Mouse (Mus musculus): Measurements from ENCODE around the gene Tomm22. TPM values are rescaled to one million over a fixed set of nuclear protein-coding genes. Genes with fewer than 3 reads are reported as not detected.

The Tomm22 gene
- polyA plus RNA-seq, 1 experiment = 361 TPM

- TF ChIP-seq POLR2A (IDR thresholded peaks at IDR 0.05; ENCODE audit: control insufficient read depth, low read depth, low read length) = no peak
- TF ChIP-seq CTCF (IDR thresholded peaks at IDR 0.05; ENCODE audit: control insufficient read depth, insufficient read depth, insufficient replicate concordance, low read depth, low read length) = no peak
- Histone ChIP-seq H3K4me1 (ENCODE audit: control insufficient read depth, insufficient read depth, low read length) (no peaks in the 10 kb centered on the region), H3K4me3 (ENCODE audit: control insufficient read depth, low read depth, low read length) (no peak overlapping the region), H3K36me3 (ENCODE audit: control insufficient read depth, insufficient read depth, low read length) (peaks cover 2% of the 10 kb centered on the region; the same call in 1 of the 2 replicates), H3K27ac (ENCODE audit: control insufficient read depth, insufficient read depth, low read depth, low read length) (no peak overlapping the region), H3K27me3 (ENCODE audit: control insufficient read depth, insufficient read depth, low read length) (no peaks in the 10 kb centered on the region)
These were observed 36.0 kb downstream of the Tomm22 start for GRCm38 (mm10) chr15:79706603-79707214.

GRCm38 (mm10) chr15:79708229-79708822 lies 37.7 kb downstream of the Tomm22 start:
- TF ChIP-seq CTCF (IDR thresholded peaks at IDR 0.05; ENCODE audit: control insufficient read depth, insufficient read depth, insufficient replicate concordance, low read depth, low read length) (no peak), POLR2A (IDR thresholded peaks at IDR 0.05; ENCODE audit: control insufficient read depth, low read depth, low read length) (no peak)
- H3K27ac ChIP-seq (ENCODE audit: control insufficient read depth, insufficient read depth, low read depth, low read length) = no peak overlapping the region
- H3K36me3 ChIP-seq (ENCODE audit: control insufficient read depth, insufficient read depth, low read length) = peaks cover 2% of the 10 kb centered on the region; the same call in 1 of the 2 replicates
- H3K4me1 ChIP-seq (ENCODE audit: control insufficient read depth, insufficient read depth, low read length) = no peaks in the 10 kb centered on the region
- no peaks in the 10 kb centered on the region for H3K27me3 ChIP-seq (ENCODE audit: control insufficient read depth, insufficient read depth, low read length)
- H3K4me3 ChIP-seq (ENCODE audit: control insufficient read depth, low read depth, low read length) = no peak overlapping the region

- no peaks in the 10 kb centered on the region for H3K27me3 ChIP-seq (ENCODE audit: control insufficient read depth, insufficient read depth, low read length)
- H3K4me3 ChIP-seq (ENCODE audit: control insufficient read depth, low read depth, low read length) = no peak overlapping the region
- TF ChIP-seq POLR2A (IDR thresholded peaks at IDR 0.05; ENCODE audit: control insufficient read depth, low read depth, low read length) (no peak), CTCF (IDR thresholded peaks at IDR 0.05; ENCODE audit: control insufficient read depth, insufficient read depth, insufficient replicate concordance, low read depth, low read length) (no peak)
- H3K27ac ChIP-seq (ENCODE audit: control insufficient read depth, insufficient read depth, low read depth, low read length) = no peak overlapping the region
- H3K4me1 ChIP-seq (ENCODE audit: control insufficient read depth, insufficient read depth, low read length) = no peaks in the 10 kb centered on the region
- H3K36me3 ChIP-seq (ENCODE audit: control insufficient read depth, insufficient read depth, low read length) = peaks cover 3% of the 10 kb centered on the region
These were observed 45.0 kb downstream of the Tomm22 start for GRCm38 (mm10) chr15:79715646-79716045.

GRCm38 (mm10) chr15:79716710-79717109 lies 46.0 kb downstream of the Tomm22 start:
- TF ChIP-seq CTCF (IDR thresholded peaks at IDR 0.05; ENCODE audit: control insufficient read depth, insufficient read depth, insufficient replicate concordance, low read depth, low read length) (no peak), POLR2A (IDR thresholded peaks at IDR 0.05; ENCODE audit: control insufficient read depth, low read depth, low read length) (no peak)
- peaks cover 3% of the 10 kb centered on the region for H3K36me3 ChIP-seq (ENCODE audit: control insufficient read depth, insufficient read depth, low read length)
- no peaks in the 10 kb centered on the region for H3K4me1 ChIP-seq (ENCODE audit: control insufficient read depth, insufficient read depth, low read length)
- no peaks in the 10 kb centered on the region for H3K27me3 ChIP-seq (ENCODE audit: control insufficient read depth, insufficient read depth, low read length)
- H3K4me3 ChIP-seq (ENCODE audit: control insufficient read depth, low read depth, low read length) = no peak overlapping the region
- no peak overlapping the region for H3K27ac ChIP-seq (ENCODE audit: control insufficient read depth, insufficient read depth, low read depth, low read length)

DNA sequence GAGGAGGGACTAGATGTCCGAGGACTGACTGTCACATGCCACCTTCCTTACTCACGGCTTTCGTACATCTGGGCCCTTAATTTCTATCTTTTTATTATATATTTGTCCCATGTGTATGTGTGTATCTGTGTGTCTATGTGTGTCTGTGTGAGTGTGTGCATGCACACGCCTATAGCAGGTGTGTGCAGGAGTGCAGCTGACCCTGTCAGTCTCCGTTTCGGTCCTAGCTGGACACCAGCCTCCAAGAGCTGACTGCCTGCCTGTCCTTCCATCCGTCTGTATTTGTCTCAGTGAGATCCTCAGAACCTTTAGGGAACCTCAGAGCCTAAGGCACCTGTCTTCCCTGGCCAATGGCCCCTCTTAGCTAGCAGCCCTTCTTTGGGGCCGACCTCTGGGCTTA lies 49.6 kb downstream of the Tomm22 start:
- H3K27ac ChIP-seq (ENCODE audit: control insufficient read depth, insufficient read depth, low read depth, low read length) = no peak overlapping the region
- no peaks in the 10 kb centered on the region for H3K4me1 ChIP-seq (ENCODE audit: control insufficient read depth, insufficient read depth, low read length)
- no peaks in the 10 kb centered on the region for H3K27me3 ChIP-seq (ENCODE audit: control insufficient read depth, insufficient read depth, low read length)
- no peak overlapping the region for H3K4me3 ChIP-seq (ENCODE audit: control insufficient read depth, low read depth, low read length)
- 0 out of 2 replicates have a peak, but pooled peaks cover 1% of the 10 kb centered on the region for H3K36me3 ChIP-seq (ENCODE audit: control insufficient read depth, insufficient read depth, low read length)
- no peak for TF ChIP-seq CTCF (IDR thresholded peaks at IDR 0.05; ENCODE audit: control insufficient read depth, insufficient read depth, insufficient replicate concordance, low read depth, low read length)
- TF ChIP-seq POLR2A (IDR thresholded peaks at IDR 0.05; ENCODE audit: control insufficient read depth, low read depth, low read length) = no peak

DNA sequence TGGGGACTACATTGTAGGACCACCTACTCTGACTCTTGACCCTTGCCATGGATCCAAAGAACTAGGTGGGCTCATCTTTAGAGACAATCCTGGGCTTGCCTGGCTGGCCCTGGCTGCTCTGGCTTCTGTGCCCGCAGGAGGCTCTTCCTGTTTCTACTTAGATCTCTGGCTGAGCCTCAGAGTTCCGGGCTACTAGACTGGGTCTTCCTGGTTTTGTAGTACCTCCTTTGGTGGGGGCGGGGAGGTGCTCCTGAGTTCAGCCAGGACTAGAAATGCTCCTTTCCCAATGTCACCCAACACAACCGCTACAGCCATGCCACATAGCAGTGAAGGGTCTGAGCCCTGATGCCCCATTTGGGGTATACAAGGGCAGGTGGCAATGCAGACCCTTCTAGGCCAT lies 50.1 kb downstream of the Tomm22 start:
- H3K27me3 ChIP-seq (ENCODE audit: control insufficient read depth, insufficient read depth, low read length) = no peaks in the 10 kb centered on the region
- TF ChIP-seq CTCF (IDR thresholded peaks at IDR 0.05; ENCODE audit: control insufficient read depth, insufficient read depth, insufficient replicate concordance, low read depth, low read length) (no peak), POLR2A (IDR thresholded peaks at IDR 0.05; ENCODE audit: control insufficient read depth, low read depth, low read length) (no peak)
- H3K4me3 ChIP-seq (ENCODE audit: control insufficient read depth, low read depth, low read length) = no peak overlapping the region
- no peak overlapping the region for H3K27ac ChIP-seq (ENCODE audit: control insufficient read depth, insufficient read depth, low read depth, low read length)
- no peaks in the 10 kb centered on the region for H3K4me1 ChIP-seq (ENCODE audit: control insufficient read depth, insufficient read depth, low read length)
- H3K36me3 ChIP-seq (ENCODE audit: control insufficient read depth, insufficient read depth, low read length) = 0 out of 2 replicates have a peak, but pooled peaks cover 1% of the 10 kb centered on the region

Other genes starting within 250 kb of the Tomm22 start
- gene Csnk1e, start 215.3 kb upstream of the Tomm22 start, polyA plus RNA-seq (2012; rRNA removed) = 5.5 and 6.7 TPM in 2 replicates
- 0.58 and 0.78 TPM in 2 replicates for gene Kcnj4, start 165.6 kb upstream of the Tomm22 start, polyA plus RNA-seq (2012; rRNA removed)
- 2.3 and 3.6 TPM in 2 replicates for gene Kdelr3, start 154.4 kb upstream of the Tomm22 start, polyA plus RNA-seq (2012; rRNA removed)
- 159 and 193 TPM in 2 replicates for gene Ddx17, start 124.1 kb upstream of the Tomm22 start, polyA plus RNA-seq (2012; rRNA removed)
- 7.0 and 8.6 TPM in 2 replicates for gene Dmc1, start 65.8 kb upstream of the Tomm22 start, polyA plus RNA-seq (2012; rRNA removed)
- 20.0 and 20.4 TPM in 2 replicates for gene Fam227a, start 11.9 kb upstream of the Tomm22 start, polyA plus RNA-seq (2012; rRNA removed)
- gene Cby1, start 11.7 kb upstream of the Tomm22 start, polyA plus RNA-seq (2012; rRNA removed) = 57.1 and 58.1 TPM in 2 replicates
- gene Josd1, start 17.1 kb downstream of the Tomm22 start, polyA plus RNA-seq (2012; rRNA removed) = 22.6 and 24.9 TPM in 2 replicates
- gene Gtpbp1, start 20.0 kb downstream of the Tomm22 start, polyA plus RNA-seq (2012; rRNA removed) = 38.8 and 42.7 TPM in 2 replicates
- gene Sun2, start 71.7 kb downstream of the Tomm22 start, polyA plus RNA-seq (2012; rRNA removed) = 16.7 and 19.5 TPM in 2 replicates
- 187 and 198 TPM in 2 replicates for gene Dnal4, start 107.0 kb downstream of the Tomm22 start, polyA plus RNA-seq (2012; rRNA removed)
- 36.6 and 46.5 TPM in 2 replicates for gene Nptxr, start 133.9 kb downstream of the Tomm22 start, polyA plus RNA-seq (2012; rRNA removed)
- 0.10 TPM in 1 of 2 replicates, not detected in the other for gene Npcd, start 163.4 kb downstream of the Tomm22 start, polyA plus RNA-seq (2012; rRNA removed)
- gene Cbx6, start 163.8 kb downstream of the Tomm22 start, polyA plus RNA-seq (2012; rRNA removed) = 4.6 and 6.6 TPM in 2 replicates
- 10.8 and 11.1 TPM in 2 replicates for gene Apobec3, start 220.8 kb downstream of the Tomm22 start, polyA plus RNA-seq (2012; rRNA removed)